Mouse (Mus musculus) hindbrain, embryonic 14.5 days (tissue): ENCODE measurements around the gene Ddi2. TPM values are rescaled to one million over a fixed set of nuclear protein-coding genes. Genes with fewer than 3 reads are reported as not detected.

ENCODE experiments used
- ATAC-seq: fragments of 200-750 bp; cut with Nextera tagmentation; 2 replicates; pipeline ENCODE4 v1.8.0; 2017; ENCODE audit warnings: moderate number of reproducible peaks, mild to moderate bottlenecking, moderate TSS enrichment, moderate library complexity; ENCODE audit not compliant: low FRiP score
- DNase-seq: peaks from one replicate; pipeline ENCODE4 v3.0.0-alpha.2; 2015; ENCODE audit warnings: low spot score
- H3K27ac ChIP-seq: fragments of 300-500 bp; sonication (generic); 2 replicates; pipeline ENCODE4 v1.5.1; 2014; ENCODE audit warnings: mild to moderate bottlenecking, moderate library complexity
- H3K27me3 ChIP-seq: fragments of 300-500 bp; sonication (generic); 2 replicates; pipeline ENCODE4 v1.6.1; 2014; ENCODE audit warnings: mild to moderate bottlenecking, low read length, mixed read lengths; ENCODE audit not compliant: control insufficient read depth, insufficient read depth
- H3K36me3 ChIP-seq: fragments of 300-500 bp; sonication (generic); replicated peaks from 2 replicates; pipeline ENCODE4 v1.6.1; 2014; ENCODE audit not compliant: control insufficient read depth, insufficient read depth
- H3K4me1 ChIP-seq: fragments of 300-500 bp; sonication (generic); replicated peaks from 2 replicates; pipeline ENCODE4 v1.6.1; 2014; ENCODE audit warnings: antibody characterized with exemption, low read length, mixed read lengths; ENCODE audit not compliant: control insufficient read depth, insufficient read depth
- H3K4me2 ChIP-seq: fragments of 300-500 bp; sonication (generic); replicated peaks from 2 replicates; pipeline ENCODE4 v1.6.1; 2014; ENCODE audit warnings: mild to moderate bottlenecking, moderate library complexity
- H3K4me3 ChIP-seq: fragments of 300-500 bp; sonication (generic); replicated peaks from 2 replicates; pipeline ENCODE4 v1.5.1; 2014; ENCODE audit warnings: mild to moderate bottlenecking, low read length
- H3K9ac ChIP-seq: fragments of 300-500 bp; sonication (generic); 2 replicates; pipeline ENCODE4 v1.6.1; 2014
- H3K9me3 ChIP-seq: fragments of 300-500 bp; sonication (generic); 2 replicates; pipeline ENCODE4 v1.6.1; 2016; ENCODE audit warnings: low read length; ENCODE audit not compliant: control insufficient read depth
- WGBS: fragments of 180-500 bp; shearing (Covaris S2); extraction: QIAGEN DNeasy Blood & Tissue Kit; methylation state at CpG from one replicate; pipeline ENCODE4 v1.1.7; 2014; 5-methylcytosine and 5-hydroxymethylcytosine counted together
- polyA plus RNA-seq: library from polyadenylated mRNA; unstranded; fragments of >200 nt; fragmentation: Nextera tagmentation; extraction: Ambion mirVana; gene quantifications from 2 replicates; pipeline ENCODE4 v1.2.1, GENCODE M21; 2014

The Ddi2 gene
- polyA plus RNA-seq, 1 experiment from 2014 or later = 12.0 TPM

- H3K27ac ChIP-seq = no peak overlapping the region
- no peak for ATAC-seq
- no peak overlapping the region for H3K9ac ChIP-seq
- H3K27me3 ChIP-seq = no peaks in the 10 kb centered on the region
- 0 out of 2 replicates have a peak, but pooled peaks cover under 1% of the 10 kb centered on the region for H3K4me1 ChIP-seq
- H3K36me3 ChIP-seq = no peaks in the 10 kb centered on the region
- no peaks in the 10 kb centered on the region for H3K9me3 ChIP-seq
- H3K4me3 ChIP-seq = no peak overlapping the region
- DNase-seq = no peak
- H3K4me2 ChIP-seq = no peak overlapping the region
- 85% methylated on average over 18 of the region's 18 CpGs for WGBS
Observed at GRCm38 (mm10) chr4:141669898-141670712, 53.1 kb downstream of the Ddi2 start.

DNA sequence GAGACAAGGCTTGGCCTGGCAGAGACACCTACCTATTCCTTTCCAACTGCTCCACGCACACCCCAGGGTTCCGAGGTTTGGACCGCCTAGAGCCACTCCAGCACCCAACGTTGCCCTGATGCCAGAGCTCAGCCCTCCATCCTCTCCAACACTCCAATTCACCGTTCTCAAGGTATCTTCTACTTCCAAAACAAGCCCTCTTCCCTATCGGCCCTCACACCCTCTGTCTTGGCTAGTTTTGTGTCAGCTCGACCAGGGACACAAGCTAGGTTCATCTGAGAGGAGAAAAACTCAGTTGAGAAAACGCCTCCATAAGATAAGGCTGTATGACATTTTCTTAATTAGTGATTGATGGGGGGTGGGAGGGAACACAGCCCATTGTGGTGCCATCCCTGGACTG lies 58.4 kb downstream of the Ddi2 start, which contains the start of gene Plekhm2:
Gene Plekhm2 (minus strand): TSS at position 101 of the 400 bp plus-strand sequence.
- peak within 1 kb of the TSS; percentile 91 for H3K4me3 ChIP-seq
- ATAC-seq (no peak), DNase-seq (no peak)
- peaks cover 16% of the 10 kb centered on the region for H3K4me1 ChIP-seq
- H3K27me3 ChIP-seq = no peaks in the 10 kb centered on the region
- H3K4me2 ChIP-seq = peak within 1 kb of the TSS; percentile 79
- no peaks in the 10 kb centered on the region for H3K9me3 ChIP-seq
- peak within 1 kb of the TSS; percentile 86 for H3K27ac ChIP-seq
- peaks cover 15% of the 10 kb centered on the region for H3K36me3 ChIP-seq
- WGBS = 70% methylated on average over 8 of the region's 8 CpGs
- peak within 1 kb of the TSS; percentile 94 for H3K9ac ChIP-seq

- Histone ChIP-seq H3K4me2 (peak overlapping the region; percentile 79), H3K9me3 (no peaks in the 10 kb centered on the region), H3K36me3 (peaks cover 15% of the 10 kb centered on the region), H3K9ac (peak overlapping the region; percentile 94), H3K27me3 (no peaks in the 10 kb centered on the region), H3K4me3 (peak overlapping the region; percentile 91), H3K4me1 (peaks cover 16% of the 10 kb centered on the region), H3K27ac (peak overlapping the region; percentile 86)
- under 1% methylated on average over 59 of the region's 60 CpGs for WGBS
- ATAC-seq = peak; percentile 83
- DNase-seq = peak; percentile 65
Observed at GRCm38 (mm10) chr4:141664011-141664745, 59.0 kb downstream of the Ddi2 start.

DNA sequence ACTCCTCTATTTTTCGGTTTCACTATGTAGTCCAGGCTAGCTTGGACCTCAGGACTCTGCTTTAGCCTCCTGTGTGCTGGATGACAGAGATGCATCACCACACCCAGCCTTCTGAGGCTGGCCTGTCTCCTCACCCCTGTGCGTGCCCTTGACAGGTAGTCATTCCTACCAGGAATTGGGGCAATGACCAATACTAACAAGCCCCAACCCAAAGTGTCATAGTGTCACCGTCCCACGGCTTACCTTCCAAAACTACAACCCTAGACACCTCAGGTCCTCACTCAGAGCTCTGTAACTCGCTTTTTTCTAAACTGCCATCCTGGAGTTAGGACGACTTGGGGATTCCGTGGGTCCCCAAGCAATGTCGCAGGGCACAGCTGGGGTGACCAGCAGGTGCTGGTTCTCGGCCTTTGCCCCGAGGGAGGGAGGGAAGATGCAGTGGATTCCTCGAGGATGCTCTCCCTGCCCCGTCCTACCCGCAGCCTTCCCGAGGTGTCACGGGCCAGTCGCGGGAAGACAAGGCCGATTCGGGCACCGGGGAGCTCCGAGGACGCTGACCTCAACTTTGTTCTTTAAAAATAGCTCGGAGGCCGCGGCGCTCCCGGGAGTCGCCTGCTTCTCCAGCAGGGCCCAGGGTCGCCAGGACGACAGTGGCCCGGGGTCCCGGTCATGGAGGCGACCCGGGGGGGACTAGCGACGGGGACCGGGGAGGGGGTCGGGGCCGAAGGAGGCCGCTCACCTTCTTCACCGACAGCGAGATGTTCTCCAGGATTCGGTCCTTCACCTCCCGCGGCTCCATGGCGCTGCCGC lies 59.9 kb downstream of the Ddi2 start:
- 4% methylated on average over 44 of the region's 47 CpGs for WGBS
- peak; percentile 32 for ATAC-seq
- Histone ChIP-seq H3K4me2 (peak overlapping the region; percentile 79), H3K9ac (peak overlapping the region; percentile 94), H3K36me3 (peaks cover 15% of the 10 kb centered on the region), H3K27ac (peak overlapping the region; percentile 86), H3K4me1 (peaks cover 16% of the 10 kb centered on the region), H3K27me3 (no peaks in the 10 kb centered on the region), H3K4me3 (peak overlapping the region; percentile 91), H3K9me3 (no peaks in the 10 kb centered on the region)
- peak; percentile 30 for DNase-seq

GRCm38 (mm10) chr4:141660884-141661283 lies 62.3 kb downstream of the Ddi2 start:
- Histone ChIP-seq H3K4me2 (no peak overlapping the region), H3K9me3 (no peaks in the 10 kb centered on the region), H3K27me3 (no peaks in the 10 kb centered on the region), H3K4me3 (no peak overlapping the region), H3K27ac (no peak overlapping the region), H3K9ac (no peak overlapping the region), H3K36me3 (peaks cover 19% of the 10 kb centered on the region), H3K4me1 (peaks cover 16% of the 10 kb centered on the region)
- no peak for ATAC-seq
- WGBS = 76% methylated on average over 11 of the region's 11 CpGs
- no peak for DNase-seq

GRCm38 (mm10) chr4:141659739-141660138 lies 63.5 kb downstream of the Ddi2 start:
- Histone ChIP-seq H3K27me3 (no peaks in the 10 kb centered on the region), H3K4me3 (no peak overlapping the region), H3K4me2 (no peak overlapping the region), H3K4me1 (peaks cover 12% of the 10 kb centered on the region), H3K9ac (no peak overlapping the region), H3K27ac (no peak overlapping the region), H3K36me3 (peaks cover 19% of the 10 kb centered on the region), H3K9me3 (no peaks in the 10 kb centered on the region)
- 70% methylated on average over 4 of the region's 4 CpGs for WGBS
- ATAC-seq (no peak), DNase-seq (no peak)

- H3K27me3 ChIP-seq = no peaks in the 10 kb centered on the region
- ATAC-seq = no peak
- H3K9ac ChIP-seq = no peak overlapping the region
- no peak overlapping the region for H3K4me3 ChIP-seq
- no peak overlapping the region for H3K27ac ChIP-seq
- H3K36me3 ChIP-seq = peaks cover 24% of the 10 kb centered on the region
- H3K4me1 ChIP-seq = peaks cover 8% of the 10 kb centered on the region
- no peak overlapping the region for H3K4me2 ChIP-seq
- DNase-seq = no peak
- H3K9me3 ChIP-seq = no peaks in the 10 kb centered on the region
- 93% methylated on average over 6 of the region's 6 CpGs for WGBS
Observed at GRCm38 (mm10) chr4:141658846-141659484, 64.3 kb downstream of the Ddi2 start.

DNA sequence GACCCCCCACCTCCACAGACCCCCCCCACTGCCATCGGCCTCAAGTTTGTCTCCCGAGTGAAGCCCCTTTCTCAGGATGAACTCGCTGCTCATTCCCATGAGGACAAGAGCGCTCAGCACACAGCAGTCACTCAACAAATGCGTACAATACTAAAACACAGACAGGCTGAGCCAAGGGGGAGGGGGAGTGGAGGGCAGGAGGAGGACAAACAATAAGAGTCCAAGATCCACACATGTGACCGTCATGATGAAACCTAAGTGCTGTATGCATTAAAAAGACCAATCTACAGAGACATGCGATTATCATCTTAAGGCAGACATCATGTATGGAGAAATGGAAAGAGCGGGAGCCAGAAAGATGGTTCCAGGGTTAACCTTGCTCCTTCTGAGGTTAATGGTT lies 66.3 kb downstream of the Ddi2 start:
- Histone ChIP-seq H3K27ac (no peak overlapping the region), H3K36me3 (peaks cover 29% of the 10 kb centered on the region), H3K4me3 (no peak overlapping the region), H3K9me3 (no peaks in the 10 kb centered on the region), H3K4me1 (no peaks in the 10 kb centered on the region), H3K4me2 (no peak overlapping the region), H3K9ac (no peak overlapping the region), H3K27me3 (no peaks in the 10 kb centered on the region)
- DNase-seq = no peak
- ATAC-seq = no peak
- WGBS = 61% methylated on average over 8 of the region's 8 CpGs
